Mouse (Mus musculus) midbrain, embryonic 13.5 days (tissue): ENCODE measurements around the gene Rapgef3. TPM values are rescaled to one million over a fixed set of nuclear protein-coding genes. Genes with fewer than 3 reads are reported as not detected.

ENCODE experiments used
- ATAC-seq: fragments of 200-750 bp; cut with Nextera tagmentation; 2 replicates; pipeline ENCODE4 v1.8.0; 2017; ENCODE audit warnings: mild to moderate bottlenecking, moderate TSS enrichment, moderate library complexity
- H3K27ac ChIP-seq: fragments of 300-500 bp; sonication (generic); 2 replicates; pipeline ENCODE4 v1.5.1; 2015; ENCODE audit warnings: inconsistent platforms, mild to moderate bottlenecking, moderate library complexity
- H3K27me3 ChIP-seq: fragments of 300-500 bp; sonication (generic); 2 replicates; pipeline ENCODE4 v1.6.1; 2015; ENCODE audit warnings: mild to moderate bottlenecking, inconsistent platforms
- H3K36me3 ChIP-seq: fragments of 300-500 bp; sonication (generic); 2 replicates; pipeline ENCODE4 v1.6.1; 2015; ENCODE audit warnings: mild to moderate bottlenecking, inconsistent platforms
- H3K4me1 ChIP-seq: fragments of 300-500 bp; sonication (generic); replicated peaks from 2 replicates; pipeline ENCODE4 v1.6.1; 2015; ENCODE audit warnings: inconsistent platforms
- H3K4me2 ChIP-seq: fragments of 300-500 bp; sonication (generic); replicated peaks from 2 replicates; pipeline ENCODE4 v1.6.1; 2015; ENCODE audit warnings: moderate library complexity, mild to moderate bottlenecking, inconsistent platforms
- H3K4me3 ChIP-seq: fragments of 300-500 bp; sonication (generic); replicated peaks from 2 replicates; pipeline ENCODE4 v1.5.1; 2015; ENCODE audit warnings: mild to moderate bottlenecking, inconsistent platforms
- H3K9ac ChIP-seq: fragments of 300-500 bp; sonication (generic); replicated peaks from 2 replicates; pipeline ENCODE4 v1.6.1; 2015; ENCODE audit warnings: mild to moderate bottlenecking, inconsistent platforms
- H3K9me3 ChIP-seq: fragments of 300-500 bp; sonication (generic); 2 replicates; pipeline ENCODE4 v1.6.1; 2016; ENCODE audit warnings: mild to moderate bottlenecking, inconsistent platforms
- WGBS: fragments of 180-500 bp; shearing (Covaris S2); methylation state at CpG from one replicate; pipeline ENCODE4 v1.1.7; 2015; 5-methylcytosine and 5-hydroxymethylcytosine counted together
- polyA plus RNA-seq: library from polyadenylated mRNA; unstranded; fragments of >200 nt; fragmentation: Nextera tagmentation; extraction: Ambion mirVana; gene quantifications from 2 replicates; pipeline ENCODE4 v1.2.1, GENCODE M21; 2015

Gene Rapgef3
- polyA plus RNA-seq, 1 experiment from 2014 or later = 9.0 TPM

DNA sequence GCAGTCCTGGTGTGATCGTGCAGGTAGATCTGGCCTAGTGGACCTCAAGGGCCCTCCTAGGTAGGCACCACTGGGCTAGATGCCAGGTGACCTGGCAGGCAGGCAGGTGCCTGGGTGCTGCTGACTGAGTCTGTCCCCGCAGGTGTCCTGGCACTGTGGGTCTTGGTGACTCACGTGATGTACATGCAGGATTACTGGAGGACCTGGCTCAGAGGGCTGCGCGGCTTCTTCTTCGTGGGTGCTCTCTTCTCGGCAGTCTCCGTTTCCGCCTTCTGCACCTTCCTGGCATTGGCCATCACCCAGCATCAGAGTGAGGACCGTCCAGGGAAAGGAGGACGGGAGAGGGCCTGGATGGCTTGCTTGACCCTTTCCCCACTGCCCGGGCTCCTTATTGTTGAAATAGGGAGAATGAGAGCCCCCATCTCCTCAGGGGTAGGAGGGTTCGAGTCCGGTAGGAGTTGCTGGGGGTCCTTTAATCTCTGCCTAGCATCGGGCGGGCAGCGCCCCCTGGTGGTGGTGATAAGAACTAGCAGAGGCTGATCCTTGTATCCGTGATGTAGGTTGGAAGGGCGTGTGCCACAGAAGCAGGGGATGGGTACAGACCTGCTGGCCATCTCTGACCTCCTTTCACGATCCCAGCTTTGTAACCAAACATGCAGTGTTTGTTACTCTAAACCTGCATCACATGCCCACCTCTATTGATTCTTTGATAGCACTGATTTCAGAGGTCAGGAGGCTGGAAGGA is 22.2 kb upstream of the Rapgef3 start:
- Histone ChIP-seq H3K4me3 (no peak overlapping the region), H3K27me3 (no peaks in the 10 kb centered on the region), H3K4me2 (no peak overlapping the region), H3K9ac (no peak overlapping the region), H3K9me3 (no peaks in the 10 kb centered on the region), H3K27ac (no peak overlapping the region), H3K36me3 (peaks cover 46% of the 10 kb centered on the region), H3K4me1 (peaks cover 16% of the 10 kb centered on the region)
- ATAC-seq = 0 out of 2 replicates have a peak, but pooled peaks have one; percentile 21
- 57% methylated on average over 20 of the region's 20 CpGs for WGBS

GRCm38 (mm10) chr15:97788821-97789220 is 21.0 kb upstream of the Rapgef3 start:
- Histone ChIP-seq H3K4me2 (no peak overlapping the region), H3K27me3 (no peaks in the 10 kb centered on the region), H3K27ac (peak overlapping the region; percentile 11; the same call in 1 of the 2 replicates), H3K9me3 (no peaks in the 10 kb centered on the region), H3K4me1 (peaks cover 19% of the 10 kb centered on the region), H3K36me3 (peaks cover 35% of the 10 kb centered on the region), H3K4me3 (no peak overlapping the region), H3K9ac (no peak overlapping the region)
- no peak for ATAC-seq
- WGBS = 65% methylated on average over 6 of the region's 6 CpGs

- no peak for ATAC-seq
- no peaks in the 10 kb centered on the region for H3K9me3 ChIP-seq
- H3K27me3 ChIP-seq = no peaks in the 10 kb centered on the region
- no peak overlapping the region for H3K4me3 ChIP-seq
- H3K9ac ChIP-seq = no peak overlapping the region
- peaks cover 27% of the 10 kb centered on the region for H3K36me3 ChIP-seq
- 74% methylated on average over 19 of the region's 19 CpGs for WGBS
- H3K27ac ChIP-seq = 0 out of 2 replicates have a peak overlapping the region, but pooled peaks have one; percentile 11
- peaks cover 19% of the 10 kb centered on the region for H3K4me1 ChIP-seq
- H3K4me2 ChIP-seq = no peak overlapping the region
Measured at GRCm38 (mm10) chr15:97787799-97788667, 20.3 kb upstream of the Rapgef3 start.

GRCm38 (mm10) chr15:97787148-97787798 is 19.5 kb upstream of the Rapgef3 start:
- H3K4me3 ChIP-seq = no peak overlapping the region
- no peak overlapping the region for H3K9ac ChIP-seq
- no peak for ATAC-seq
- H3K4me2 ChIP-seq = no peak overlapping the region
- H3K9me3 ChIP-seq = no peaks in the 10 kb centered on the region
- H3K27ac ChIP-seq = no peak overlapping the region
- H3K4me1 ChIP-seq = peaks cover 23% of the 10 kb centered on the region
- H3K27me3 ChIP-seq = peaks cover 7% of the 10 kb centered on the region
- WGBS = 85% methylated on average over 7 of the region's 7 CpGs
- peaks cover 19% of the 10 kb centered on the region for H3K36me3 ChIP-seq

DNA sequence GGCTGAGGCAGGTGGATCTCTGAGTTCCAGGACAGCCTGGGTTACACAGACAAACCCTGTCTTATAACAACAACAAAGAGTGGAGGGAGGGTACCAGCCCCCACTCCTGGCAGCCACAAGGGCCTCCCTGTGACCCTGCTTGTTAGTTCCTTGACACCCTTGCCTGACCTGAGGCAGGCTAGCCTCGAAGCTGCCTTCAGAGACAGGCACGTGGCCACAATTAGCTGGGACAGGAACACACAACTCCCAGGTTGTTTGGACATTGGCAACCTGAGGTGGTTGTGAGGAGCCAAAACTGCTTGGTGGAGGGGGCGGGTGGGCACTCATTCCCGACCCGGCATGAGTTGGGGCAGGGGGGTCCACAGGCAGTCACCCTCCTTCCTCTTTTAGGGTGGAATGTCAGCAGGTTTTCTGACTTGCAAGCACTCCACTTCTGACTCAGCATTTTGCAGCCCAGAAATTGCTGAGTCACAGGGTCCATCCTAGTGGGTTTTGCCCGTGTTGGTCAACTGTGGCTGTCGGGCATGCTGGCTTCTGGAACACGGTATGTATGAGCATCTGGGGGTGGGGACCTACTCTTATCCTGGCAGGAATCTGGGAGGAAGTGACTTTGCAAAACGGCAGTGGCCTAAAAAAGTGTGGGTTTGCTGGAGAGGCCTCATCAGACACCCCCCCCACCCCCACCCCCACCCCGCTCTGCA is 18.8 kb upstream of the Rapgef3 start:
- no peak overlapping the region for H3K4me2 ChIP-seq
- peaks cover 13% of the 10 kb centered on the region for H3K36me3 ChIP-seq
- H3K9me3 ChIP-seq = no peaks in the 10 kb centered on the region
- peaks cover 12% of the 10 kb centered on the region for H3K27me3 ChIP-seq
- 83% methylated on average over 10 of the region's 10 CpGs for WGBS
- no peak overlapping the region for H3K4me3 ChIP-seq
- H3K27ac ChIP-seq = no peak overlapping the region
- H3K4me1 ChIP-seq = peaks cover 29% of the 10 kb centered on the region
- no peak overlapping the region for H3K9ac ChIP-seq
- ATAC-seq = no peak

DNA sequence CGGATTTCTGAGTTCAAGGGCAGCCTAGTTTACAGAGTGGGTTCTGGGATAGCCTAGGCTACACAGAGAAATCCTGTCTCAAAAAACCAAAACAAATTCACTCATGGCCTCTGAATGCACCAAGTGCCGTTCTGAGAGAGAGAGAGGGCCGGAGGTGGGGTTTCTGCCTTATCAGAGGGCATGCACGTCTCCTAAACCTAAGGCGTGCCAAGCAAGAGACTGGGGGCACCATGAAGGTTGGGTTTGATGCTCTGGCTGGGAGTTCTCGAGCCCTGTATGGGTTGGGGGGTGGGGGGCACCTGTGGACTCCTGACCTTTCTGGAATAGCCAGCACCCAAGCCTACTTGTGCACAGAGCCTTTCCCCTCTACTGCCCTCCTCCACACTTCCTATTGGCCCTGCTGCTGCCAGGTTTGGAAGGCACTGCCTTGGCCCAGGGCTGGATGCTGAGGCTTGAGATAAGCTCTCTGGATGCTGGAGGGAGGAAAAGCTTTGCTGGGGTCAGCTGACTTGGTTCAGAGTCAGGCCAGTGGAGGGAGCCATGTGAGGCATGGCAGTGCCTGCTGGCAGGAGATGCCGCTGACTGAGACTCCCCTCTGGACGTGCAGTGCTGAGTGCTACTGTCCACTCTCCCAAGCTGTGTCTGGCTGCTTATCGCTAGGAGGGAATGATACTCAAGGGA is 18.1 kb upstream of the Rapgef3 start:
- Histone ChIP-seq H3K4me3 (no peak overlapping the region), H3K4me2 (no peak overlapping the region)
- WGBS = 80% methylated on average over 9 of the region's 9 CpGs

DNA sequence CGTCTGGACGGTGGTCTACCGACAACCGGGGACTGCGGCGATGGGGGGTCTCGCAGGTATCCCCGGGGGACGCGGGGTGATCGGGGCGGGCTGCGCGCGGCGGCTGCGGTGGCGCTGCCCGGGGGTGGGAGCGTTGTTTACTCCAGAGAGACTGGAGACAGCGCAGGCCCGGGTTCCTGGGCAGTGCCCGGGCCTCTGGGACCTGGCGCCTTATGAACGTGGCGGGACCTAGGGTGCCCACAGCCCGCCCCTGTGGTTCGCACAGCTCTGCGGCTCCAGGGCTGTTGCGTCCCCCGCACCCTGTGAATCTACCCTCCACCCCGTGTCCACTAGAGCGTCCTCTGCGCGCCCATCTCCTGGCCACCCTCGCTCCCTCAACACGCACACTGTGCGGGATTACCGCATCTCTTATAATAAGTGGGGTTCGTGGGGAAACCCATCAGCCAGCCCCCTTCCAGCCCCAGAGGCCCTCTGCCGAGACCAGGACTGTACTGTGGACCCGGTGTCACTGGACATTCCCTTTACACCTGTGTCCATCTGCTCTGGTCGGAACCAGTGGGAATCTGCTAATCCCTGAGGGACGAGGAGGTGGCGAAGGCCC is 16.9 kb upstream of the Rapgef3 start:
- Histone ChIP-seq H3K4me2 (peak overlapping the region; percentile 87), H3K27ac (peak overlapping the region; percentile 51), H3K36me3 (0 out of 2 replicates have a peak, but pooled peaks cover 3% of the 10 kb centered on the region), H3K9me3 (no peaks in the 10 kb centered on the region), H3K4me3 (peak overlapping the region; percentile 73), H3K27me3 (peaks cover 20% of the 10 kb centered on the region), H3K9ac (peak overlapping the region; percentile 86), H3K4me1 (peaks cover 29% of the 10 kb centered on the region)
- ATAC-seq = peak; percentile 80
- WGBS = 5% methylated on average over 42 of the region's 45 CpGs

More for the DNA sequence above, 18.1 kb upstream of the Rapgef3 start:
- H3K27ac ChIP-seq = no peak overlapping the region
- H3K9me3 ChIP-seq = no peaks in the 10 kb centered on the region
- no peak overlapping the region for H3K9ac ChIP-seq
- peaks cover 29% of the 10 kb centered on the region for H3K4me1 ChIP-seq
- ATAC-seq = no peak
- H3K27me3 ChIP-seq = peaks cover 18% of the 10 kb centered on the region
- H3K36me3 ChIP-seq = peaks cover 6% of the 10 kb centered on the region; the same call in 1 of the 2 replicates

DNA sequence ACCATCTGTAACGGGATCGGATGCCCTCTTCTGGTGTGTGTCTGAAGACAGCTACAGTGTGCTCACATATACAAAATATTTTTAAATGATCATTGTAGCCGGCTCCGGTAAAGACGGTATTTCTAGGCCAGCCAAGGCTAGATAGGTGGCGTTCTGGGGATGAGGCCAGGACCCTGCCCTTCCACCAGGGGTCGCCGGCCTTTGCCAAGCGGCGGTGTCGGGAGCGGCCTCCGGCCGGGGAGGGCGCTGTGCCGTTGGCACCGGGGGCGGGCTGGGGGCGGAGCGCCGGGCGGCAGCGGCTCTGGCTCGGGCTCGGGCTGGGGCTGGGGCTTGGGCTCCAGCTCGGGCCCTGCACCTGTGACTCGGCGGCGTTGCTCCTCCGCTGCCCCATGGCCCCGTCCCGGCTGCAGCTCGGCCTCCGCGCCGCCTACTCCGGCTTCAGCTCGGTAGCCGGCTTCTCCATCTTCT is 16.4 kb upstream of the Rapgef3 start:
- Histone ChIP-seq H3K9me3 (no peaks in the 10 kb centered on the region), H3K9ac (peak overlapping the region; percentile 86), H3K4me1 (peaks cover 29% of the 10 kb centered on the region), H3K27me3 (peaks cover 20% of the 10 kb centered on the region), H3K4me2 (peak overlapping the region; percentile 87), H3K27ac (peak overlapping the region; percentile 51), H3K4me3 (peak overlapping the region; percentile 73), H3K36me3 (no peaks in the 10 kb centered on the region)
- peak; percentile 81 for ATAC-seq
- 2% methylated on average over 31 of the region's 39 CpGs for WGBS

- H3K27me3 ChIP-seq = peaks cover 24% of the 10 kb centered on the region
- H3K4me2 ChIP-seq = peak overlapping the region; percentile 6; the same call in 1 of the 2 replicates
- no peak overlapping the region for H3K4me3 ChIP-seq
- H3K27ac ChIP-seq = no peak overlapping the region
- H3K4me1 ChIP-seq = peaks cover 20% of the 10 kb centered on the region
- ATAC-seq = no peak
- H3K9ac ChIP-seq = no peak overlapping the region
- no peaks in the 10 kb centered on the region for H3K36me3 ChIP-seq
- no peaks in the 10 kb centered on the region for H3K9me3 ChIP-seq
- 4% methylated on average over 9 of the region's 9 CpGs for WGBS
Measured at GRCm38 (mm10) chr15:97782749-97783105, 15.0 kb upstream of the Rapgef3 start.

GRCm38 (mm10) chr15:97781961-97782748 is 14.4 kb upstream of the Rapgef3 start:
- Histone ChIP-seq H3K36me3 (no peaks in the 10 kb centered on the region), H3K27me3 (peaks cover 26% of the 10 kb centered on the region), H3K27ac (no peak overlapping the region), H3K4me2 (peak overlapping the region; percentile 17), H3K4me1 (peaks cover 15% of the 10 kb centered on the region), H3K9ac (no peak overlapping the region), H3K4me3 (no peak overlapping the region), H3K9me3 (no peaks in the 10 kb centered on the region)
- no peak for ATAC-seq
- WGBS = 6% methylated on average over 24 of the region's 24 CpGs
